Mouse (Mus musculus): ENCODE measurements around the gene Lctl.

The Lctl gene

DNA sequence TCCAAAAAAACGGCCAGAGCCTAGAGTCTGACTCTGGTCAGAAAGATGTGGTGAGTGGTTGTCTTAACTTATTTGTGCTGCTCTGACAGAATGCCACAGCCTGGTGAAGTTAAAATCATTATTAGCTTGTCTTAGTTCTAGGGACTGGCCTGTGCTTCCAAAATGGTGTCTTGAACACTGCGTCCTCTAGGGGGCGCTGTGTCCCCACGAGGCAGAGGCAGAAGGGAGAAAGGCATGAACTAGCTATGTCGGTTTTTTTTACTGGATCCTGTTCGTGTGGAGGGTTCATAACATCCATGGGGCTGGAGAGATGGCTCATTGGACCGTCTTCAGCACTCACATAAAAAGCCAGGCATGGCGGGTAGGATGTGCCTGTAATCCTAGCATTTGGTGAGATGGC lies 3.0 kb downstream of the Lctl start:
- 38% methylated on average over 8 of the region's 8 CpGs for WGBS

DNA sequence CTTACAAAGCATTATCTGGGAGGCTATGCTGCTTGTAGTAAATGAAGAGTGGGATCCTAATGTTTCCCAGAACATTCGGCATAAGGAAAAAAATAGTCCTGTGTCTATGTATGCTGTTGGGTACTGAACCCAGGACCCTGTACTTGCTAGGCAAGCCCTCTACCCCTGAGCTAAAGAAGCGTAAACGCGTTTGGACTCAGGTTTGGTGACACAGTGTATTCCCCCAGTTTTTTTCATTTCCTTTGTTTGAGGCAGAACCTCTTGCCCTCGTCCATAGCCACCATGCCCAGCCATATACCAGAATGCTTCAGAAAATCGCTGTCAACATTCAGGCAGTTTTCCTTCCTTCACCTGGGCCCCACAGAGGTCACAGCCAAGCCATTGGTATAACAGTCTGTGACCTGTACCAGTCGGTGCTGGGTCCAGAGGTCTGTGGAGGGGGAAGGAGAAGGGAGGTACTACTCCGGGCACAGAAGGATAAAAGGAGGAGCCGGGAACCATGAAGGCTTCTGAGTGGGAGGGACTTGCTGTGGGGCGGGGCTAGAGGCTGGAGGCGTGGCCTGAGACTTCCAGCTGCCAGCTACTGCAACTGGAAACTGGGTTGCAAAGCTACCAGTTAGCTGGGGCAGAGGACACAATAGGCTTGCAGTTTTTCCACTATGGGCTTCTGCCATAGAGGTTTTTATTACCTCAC lies 3.8 kb downstream of the Lctl start:
- 63% methylated on average over 11 of the region's 11 CpGs for WGBS

DNA sequence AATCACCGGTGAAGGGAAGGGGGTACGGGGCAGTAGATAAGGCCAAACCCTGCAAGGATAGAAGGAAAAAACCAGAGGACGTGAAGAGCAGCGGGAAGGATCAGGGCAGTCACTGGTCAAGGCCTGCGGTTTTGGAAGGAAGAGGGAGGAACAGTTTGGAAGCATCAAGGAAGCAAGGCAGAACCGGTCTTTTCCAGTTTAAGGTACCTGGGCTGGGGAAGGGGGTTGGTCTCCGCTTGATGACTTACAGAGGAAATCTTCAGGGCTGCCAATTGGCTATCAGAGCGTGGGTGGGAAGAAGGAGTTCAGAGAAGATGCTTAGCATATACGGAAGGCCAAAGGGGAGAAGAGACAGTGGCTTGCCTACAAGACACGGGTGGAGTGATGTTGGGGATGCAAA lies 5.7 kb downstream of the Lctl start:
- 96% methylated on average over 10 of the region's 10 CpGs for WGBS

GRCm38 (mm10) chr9:64124846-64125245 lies 7.9 kb downstream of the Lctl start:
- WGBS = 79% methylated on average over 3 of the region's 3 CpGs

GRCm38 (mm10) chr9:64125307-64125706 lies 8.4 kb downstream of the Lctl start:
- WGBS = 89% methylated on average over 3 of the region's 3 CpGs

GRCm38 (mm10) chr9:64126121-64126520 lies 9.2 kb downstream of the Lctl start:
- WGBS = 72% methylated on average over 12 of the region's 12 CpGs

GRCm38 (mm10) chr9:64131623-64132022 lies 14.7 kb downstream of the Lctl start:
- 89% methylated on average over 6 of the region's 6 CpGs for WGBS

GRCm38 (mm10) chr9:64138896-64139295 lies 21.9 kb downstream of the Lctl start:
- 4% methylated on average over 6 of the region's 6 CpGs for WGBS

DNA sequence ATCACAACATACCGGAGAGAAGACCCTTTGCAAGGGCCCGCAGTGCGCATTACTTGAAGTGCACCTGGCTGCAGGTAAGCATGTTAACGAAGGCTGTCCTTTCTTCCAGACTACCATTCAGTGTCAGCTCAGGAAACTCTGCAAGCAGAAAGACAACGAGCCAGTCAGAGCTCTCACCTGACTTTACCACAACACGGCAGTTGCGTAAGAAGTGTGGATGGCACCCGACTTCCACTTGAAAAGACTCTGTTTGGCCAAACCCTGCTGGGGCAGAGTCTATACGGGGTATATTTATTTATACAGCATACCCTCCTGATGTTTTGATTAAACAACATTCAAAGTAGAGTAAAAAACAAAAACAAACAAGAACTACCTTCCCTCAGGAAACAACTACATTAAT lies 22.9 kb downstream of the Lctl start:
- WGBS = 86% methylated on average over 9 of the region's 9 CpGs

- 89% methylated on average over 1 of the region's 1 CpGs for WGBS
These were observed 39.7 kb downstream of the Lctl start for GRCm38 (mm10) chr9:64156641-64157040.

- WGBS = 87% methylated on average over 5 of the region's 5 CpGs
These were observed 43.5 kb downstream of the Lctl start for GRCm38 (mm10) chr9:64160471-64160870.

- WGBS = 98% methylated on average over 3 of the region's 3 CpGs
These were observed 53.0 kb downstream of the Lctl start for GRCm38 (mm10) chr9:64169967-64170366.

DNA sequence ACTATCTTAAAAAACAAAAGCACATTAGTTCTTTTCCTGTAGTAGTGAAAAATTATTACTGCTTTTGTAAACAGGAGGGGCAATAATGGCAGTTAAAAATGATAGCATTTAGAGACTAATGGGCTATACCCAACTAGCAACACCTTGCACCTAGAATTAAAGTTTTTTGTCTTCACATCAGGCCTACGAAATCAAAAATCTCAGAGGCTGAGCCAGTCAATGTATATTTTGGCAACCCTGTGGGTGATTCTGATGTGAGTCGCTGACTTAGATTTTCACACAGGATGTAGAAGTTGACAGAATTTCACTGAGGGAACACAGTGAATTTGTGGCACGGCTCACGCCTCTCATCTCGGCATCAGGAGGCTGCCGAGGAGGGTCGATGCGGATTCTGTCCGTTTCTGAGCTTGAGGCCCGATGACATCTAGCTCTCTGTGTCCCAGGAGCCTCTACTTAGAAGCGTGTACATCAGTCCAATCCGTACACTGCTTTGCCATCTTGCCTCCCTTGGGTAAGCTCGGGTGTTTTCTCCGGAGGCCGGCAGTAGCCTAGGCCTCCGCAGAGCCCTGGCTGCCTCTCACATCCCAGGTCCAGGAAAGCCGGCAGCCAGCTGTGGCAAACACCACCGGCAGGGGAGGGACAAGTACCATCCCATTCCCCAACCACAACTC lies 55.3 kb downstream of the Lctl start:
- WGBS = 3% methylated on average over 18 of the region's 18 CpGs

DNA sequence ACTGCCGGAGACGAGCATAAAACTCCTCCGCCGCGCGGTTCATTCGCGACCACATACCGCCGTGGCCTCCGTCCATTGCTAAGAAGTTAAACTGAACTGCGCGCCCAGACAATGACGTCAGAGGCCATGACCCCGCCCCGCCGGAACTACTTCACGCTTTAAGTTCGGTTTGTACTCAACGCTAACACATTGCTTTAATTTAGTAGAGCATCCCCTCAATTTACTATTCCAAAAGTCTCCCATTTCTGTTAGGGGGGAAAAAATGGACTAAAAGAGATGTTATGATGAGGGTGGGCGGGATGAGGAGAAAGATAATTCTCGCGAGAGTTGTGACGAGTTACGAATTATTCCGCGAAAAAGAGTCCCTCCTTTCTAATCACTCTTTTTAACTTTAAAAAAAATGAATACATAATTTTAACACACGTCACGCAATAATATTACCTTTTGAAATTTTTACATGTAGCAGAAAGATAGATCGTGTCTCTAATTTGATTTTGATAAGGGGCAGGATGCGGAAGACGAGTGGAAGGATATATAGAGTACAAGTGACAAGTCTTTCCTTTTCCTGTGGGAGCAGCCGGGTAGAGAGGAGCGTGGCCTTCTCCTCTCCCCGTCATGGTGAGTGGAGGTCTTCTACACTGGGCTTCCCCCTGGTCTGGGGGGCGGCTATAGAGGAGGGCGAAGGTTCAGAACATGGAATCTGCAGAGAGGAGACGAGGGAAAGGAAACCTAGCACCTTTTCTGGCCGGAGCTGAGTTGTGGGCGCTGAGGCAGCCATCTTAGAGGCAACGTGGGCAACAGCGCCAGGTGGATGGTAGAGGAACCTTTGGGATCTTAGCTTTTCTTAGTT lies 56.1 kb downstream of the Lctl start, which contains the start of the genes Zwilch and Rpl4:
Gene Zwilch, minus strand, starts transcription at position 289 of the 850 bp plus-strand sequence.
Gene Rpl4, plus strand, starts transcription at position 560 of the 850 bp plus-strand sequence.
- under 1% methylated on average over 42 of the region's 42 CpGs for WGBS

DNA sequence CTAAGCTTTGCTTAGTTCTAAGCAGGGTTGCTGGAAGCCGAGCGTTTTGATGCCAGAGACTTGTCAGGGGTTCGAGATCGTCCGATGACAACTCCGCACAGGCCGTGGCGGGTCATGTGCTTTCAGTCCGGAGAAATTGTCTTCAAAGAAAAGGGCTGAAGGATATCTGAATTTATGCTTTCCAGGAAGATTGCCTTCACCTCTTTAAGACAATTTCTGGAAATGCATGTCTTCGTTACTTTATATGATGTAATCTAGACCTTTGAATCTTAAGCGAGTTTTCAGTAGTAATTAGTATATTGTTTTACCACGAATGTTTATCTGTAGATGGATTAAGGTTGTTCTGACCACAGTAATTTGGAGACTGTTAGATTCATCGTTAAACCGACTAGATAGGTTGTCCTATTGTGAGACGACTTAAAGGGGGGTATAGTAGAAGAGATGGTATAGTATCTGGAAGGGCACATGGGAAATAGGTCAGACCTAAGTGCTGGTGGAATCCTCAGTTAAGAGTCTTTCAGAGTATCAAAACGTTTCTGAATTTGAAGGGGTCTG lies 56.8 kb downstream of the Lctl start:
- WGBS = under 1% methylated on average over 16 of the region's 16 CpGs

DNA sequence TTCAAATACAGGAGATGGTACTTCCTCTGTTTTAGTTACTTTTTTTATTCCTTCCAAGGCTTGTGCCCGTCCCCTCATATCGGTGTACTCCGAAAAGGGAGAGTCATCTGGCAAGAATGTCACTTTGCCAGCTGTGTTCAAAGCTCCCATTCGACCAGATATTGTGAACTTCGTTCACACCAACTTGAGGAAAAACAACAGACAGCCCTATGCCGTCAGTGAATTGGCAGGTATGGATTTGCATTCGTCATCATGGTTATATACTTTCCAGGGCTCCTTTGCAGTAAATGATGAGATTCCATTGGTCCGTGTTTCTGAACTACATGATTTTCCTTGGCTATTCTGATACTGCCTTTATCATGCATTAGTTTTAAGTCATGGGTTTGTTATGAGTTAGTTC lies 57.8 kb downstream of the Lctl start:
- WGBS = 25% methylated on average over 8 of the region's 8 CpGs

DNA sequence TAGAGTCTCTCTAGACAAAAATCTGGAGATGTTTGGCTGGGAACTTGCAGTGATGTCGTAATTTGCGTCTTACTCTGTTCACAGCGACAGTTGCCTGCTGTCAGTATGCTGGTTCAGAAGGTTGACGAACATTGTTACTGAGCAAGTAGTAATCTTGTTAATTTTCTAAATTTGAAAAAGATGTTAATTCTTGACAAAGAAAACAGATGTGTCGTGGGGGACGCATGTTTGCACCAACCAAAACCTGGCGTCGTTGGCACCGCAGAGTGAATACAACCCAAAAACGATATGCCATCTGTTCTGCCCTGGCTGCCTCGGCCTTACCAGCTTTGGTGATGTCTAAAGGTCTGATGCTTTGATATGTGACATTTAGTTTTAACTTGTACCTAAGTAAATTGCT lies 58.4 kb downstream of the Lctl start:
- WGBS = 50% methylated on average over 11 of the region's 11 CpGs

DNA sequence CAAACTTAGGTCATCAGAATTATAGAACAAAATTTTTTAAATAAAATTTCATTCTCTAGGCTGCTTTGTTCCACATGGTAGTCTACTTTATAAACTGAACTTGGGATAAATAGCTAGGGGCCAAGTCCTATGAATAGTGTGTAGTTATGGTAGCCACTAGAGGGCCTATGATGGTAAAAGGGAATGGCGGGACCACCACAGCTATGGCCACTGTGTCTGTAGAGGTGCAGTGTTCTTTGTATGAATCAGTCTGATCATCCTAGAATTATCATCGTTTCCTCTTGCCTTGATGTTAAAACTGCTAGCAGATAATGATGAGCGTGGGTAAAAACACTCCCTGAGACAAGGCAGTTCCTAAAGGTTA lies 61.6 kb downstream of the Lctl start:
- WGBS = 33% methylated on average over 3 of the region's 3 CpGs

GRCm38 (mm10) chr9:64178974-64179646 lies 62.2 kb downstream of the Lctl start, which contains the start of gene Snapc5:
Snapc5 (plus strand) TSS chr9:64179274.
- WGBS = under 1% methylated on average over 35 of the region's 35 CpGs

- 93% methylated on average over 5 of the region's 5 CpGs for WGBS
These were observed 66.3 kb downstream of the Lctl start for GRCm38 (mm10) chr9:64183295-64183694.

GRCm38 (mm10) chr9:64184166-64184840 lies 67.4 kb downstream of the Lctl start:
- WGBS = 74% methylated on average over 5 of the region's 5 CpGs
